ENCODE assay signal across 11 mouse cellular contexts in genomic region chr12:117053223-117053850, GRCm38 (mm10).
DNase-seq lines count a peak whose midpoint lies in the region; ATAC-seq and TF ChIP-seq lines count a peak whose summit lies in the region.
"Had no signal": no experiment of that assay in that cellular context is flagged by ENCODE, and none has a peak within 500 bp of the region (broad histone marks: within the 10 kb centered on the region; RNA-seq: fewer than 3 reads in every experiment).

No protein-coding gene starts in this region.

- peak overlapping the region; percentile 28; the same call in 1 of the 2 replicates for H3K27ac ChIP-seq in embryonic facial prominence, embryonic 11.5 days (replicated peaks; ENCODE audit: low read depth, low read length)
- peak overlapping the region; percentile 92 for H3K27ac ChIP-seq in forebrain, embryonic 11.5 days (ENCODE audit: low read depth, low read length)
- no peak overlapping the region for H3K27ac ChIP-seq in intestine, embryonic 15.5 days
- H3K27ac ChIP-seq in midbrain, postnatal 0 days (ENCODE audit: low read depth, low read length): peak overlapping the region; percentile 55

- no peak overlapping the region for H3K4me3 ChIP-seq in embryonic facial prominence, embryonic 11.5 days (ENCODE audit: low read depth, low read length)
- no peak overlapping the region for H3K4me3 ChIP-seq in forebrain, embryonic 11.5 days (ENCODE audit: low read depth, low read length)
- no peak overlapping the region for H3K4me3 ChIP-seq in intestine, embryonic 15.5 days (replicated peaks)
- no peak overlapping the region for H3K4me3 ChIP-seq in midbrain, postnatal 0 days (ENCODE audit: low read depth, low read length)

- DNase-seq in embryonic facial prominence, embryonic 11.5 days (ENCODE audit: low spot score): no peak
- no peak for DNase-seq in forebrain, embryonic 11.5 days (ENCODE audit: low spot score)
- DNase-seq in midbrain, postnatal 0 days (ENCODE audit: low spot score): no peak
- no peak for DNase-seq in spleen, adult 12 weeks (ENCODE audit: low spot score)
- DNase-seq in layer of hippocampus, adult 9-10 months (ENCODE audit: low spot score): no peak
- DNase-seq in liver: no peak
- DNase-seq: cerebellum, adult 11 months; right cerebral cortex, postnatal 14 days; thymus, adult 18-20 months had no signal

- no peaks in the 10 kb centered on the region for H3K36me3 ChIP-seq in embryonic facial prominence, embryonic 11.5 days (replicated peaks; ENCODE audit: control insufficient read depth, insufficient read depth, low read depth, low read length)
- H3K36me3 ChIP-seq in forebrain, embryonic 11.5 days (ENCODE audit: control insufficient read depth, insufficient read depth, low read length): no peaks in the 10 kb centered on the region
- H3K36me3 ChIP-seq in intestine, embryonic 15.5 days: no peaks in the 10 kb centered on the region
- no peaks in the 10 kb centered on the region for H3K36me3 ChIP-seq in midbrain, postnatal 0 days (ENCODE audit: insufficient read depth, low read length)

- H3K4me2 ChIP-seq in embryonic facial prominence, embryonic 11.5 days (ENCODE audit: low read depth, low read length): no peak overlapping the region
- peak overlapping the region; percentile 37; the same call in 1 of the 2 replicates for H3K4me2 ChIP-seq in forebrain, embryonic 11.5 days (ENCODE audit: low read depth, low read length, severe bottlenecking)
- H3K4me2 ChIP-seq in intestine, embryonic 15.5 days (replicated peaks): 0 out of 2 replicates have a peak overlapping the region, but pooled peaks have one; percentile 16
- no peak overlapping the region for H3K4me2 ChIP-seq in midbrain, postnatal 0 days (ENCODE audit: low read depth, low read length, poor library complexity, severe bottlenecking)
- H3K4me2 ChIP-seq: liver, embryonic 11.5 days had no signal

- TF ChIP-seq CTCF in midbrain, postnatal 0 days (IDR thresholded peaks at IDR 0.05): no peak

- H3K4me1 ChIP-seq in embryonic facial prominence, embryonic 11.5 days (ENCODE audit: control insufficient read depth, insufficient read depth, low read length): no peaks in the 10 kb centered on the region
- peaks cover 18% of the 10 kb centered on the region; the same call in 1 of the 2 replicates for H3K4me1 ChIP-seq in forebrain, embryonic 11.5 days (replicated peaks; ENCODE audit: control insufficient read depth, insufficient read depth, low read length)
- H3K4me1 ChIP-seq in intestine, embryonic 15.5 days (replicated peaks): no peaks in the 10 kb centered on the region
- peaks cover 9% of the 10 kb centered on the region for H3K4me1 ChIP-seq in midbrain, postnatal 0 days (ENCODE audit: insufficient read depth, low read length)

- 71% methylated on average over 9 of the region's 9 CpGs for WGBS in embryonic facial prominence, embryonic 11.5 days
- 48% methylated on average over 9 of the region's 9 CpGs for WGBS in forebrain, embryonic 11.5 days
- WGBS in intestine, embryonic 15.5 days: 66% methylated on average over 9 of the region's 9 CpGs
- 46% methylated on average over 9 of the region's 9 CpGs for WGBS in midbrain, postnatal 0 days

- no peaks in the 10 kb centered on the region for H3K27me3 ChIP-seq in embryonic facial prominence, embryonic 11.5 days (ENCODE audit: control insufficient read depth, insufficient read depth, low read length)
- peaks cover 46% of the 10 kb centered on the region for H3K27me3 ChIP-seq in forebrain, embryonic 11.5 days (ENCODE audit: control insufficient read depth, insufficient read depth, low read length)
- no peaks in the 10 kb centered on the region for H3K27me3 ChIP-seq in intestine, embryonic 15.5 days (replicated peaks)
- no peaks in the 10 kb centered on the region for H3K27me3 ChIP-seq in midbrain, postnatal 0 days (ENCODE audit: insufficient read depth, low read length)

- 0 out of 2 replicates have a peak, but pooled peaks have one; percentile 7 for ATAC-seq in embryonic facial prominence, embryonic 11.5 days (replicated peaks; ENCODE audit: insufficient number of reproducible peaks, low FRiP score, low TSS enrichment, low read depth)
- ATAC-seq in forebrain, embryonic 11.5 days (replicated peaks; ENCODE audit: low FRiP score): no peak; the same call in 1 of the 2 replicates
- no peak for ATAC-seq in intestine, embryonic 15.5 days
- peak; percentile 17; the same call in 1 of the 2 replicates for ATAC-seq in midbrain, postnatal 0 days (ENCODE audit: low FRiP score)

- peak overlapping the region; percentile 22; the same call in 1 of the 2 replicates for H3K9ac ChIP-seq in embryonic facial prominence, embryonic 11.5 days (replicated peaks; ENCODE audit: low read length)
- H3K9ac ChIP-seq in forebrain, embryonic 11.5 days (ENCODE audit: low read length): peak overlapping the region; percentile 52
- H3K9ac ChIP-seq in intestine, embryonic 15.5 days: no peak overlapping the region
- 0 out of 2 replicates have a peak overlapping the region, but pooled peaks have one; percentile 5 for H3K9ac ChIP-seq in midbrain, postnatal 0 days (replicated peaks; ENCODE audit: low read length, poor library complexity, severe bottlenecking)

- no peaks in the 10 kb centered on the region for H3K9me3 ChIP-seq in embryonic facial prominence, embryonic 11.5 days (replicated peaks; ENCODE audit: control insufficient read depth, low read length)
- H3K9me3 ChIP-seq in forebrain, embryonic 11.5 days (ENCODE audit: control insufficient read depth, low read length): no peaks in the 10 kb centered on the region
- H3K9me3 ChIP-seq in intestine, embryonic 15.5 days: no peaks in the 10 kb centered on the region
- no peaks in the 10 kb centered on the region for H3K9me3 ChIP-seq in midbrain, postnatal 0 days (ENCODE audit: low read length)

Comparison
In these comparisons a context has a peak if more than half of its experiments do, and no peak if none do; other contexts are left out.
1. ATAC-seq: peak in embryonic facial prominence, embryonic 11.5 days (single experiment) and midbrain, postnatal 0 days (single experiment); none in forebrain, embryonic 11.5 days (single experiment) and intestine, embryonic 15.5 days (single experiment).
2. H3K4me2 ChIP-seq: peak in forebrain, embryonic 11.5 days (single experiment) and intestine, embryonic 15.5 days (single experiment); none in embryonic facial prominence, embryonic 11.5 days (single experiment) and midbrain, postnatal 0 days (single experiment).